Mouse (Mus musculus) heart, embryonic 13.5 days (tissue): ENCODE data around the gene Pctp. TPM values are rescaled to one million over a fixed set of nuclear protein-coding genes. Genes with fewer than 3 reads are reported as not detected.

Experiments
- ATAC-seq: fragments of 200-750 bp; cut with Nextera tagmentation; 2 replicates; pipeline ENCODE4 v1.8.0; 2017; ENCODE audit warnings: moderate TSS enrichment; ENCODE audit not compliant: insufficient number of reproducible peaks, low FRiP score, low TSS enrichment; ENCODE audit errors: extremely low read depth
- H3K27ac ChIP-seq: fragments of 300-500 bp; sonication (generic); replicated peaks from 2 replicates; pipeline ENCODE4 v1.5.1; 2015; ENCODE audit warnings: moderate library complexity, mild to moderate bottlenecking, inconsistent platforms
- H3K27me3 ChIP-seq: fragments of 300-500 bp; sonication (generic); replicated peaks from 2 replicates; pipeline ENCODE4 v1.6.1; 2015; ENCODE audit warnings: mild to moderate bottlenecking, inconsistent platforms
- H3K36me3 ChIP-seq: fragments of 300-500 bp; sonication (generic); 2 replicates; pipeline ENCODE4 v1.6.1; 2015; ENCODE audit warnings: mild to moderate bottlenecking, inconsistent platforms
- H3K4me1 ChIP-seq: fragments of 300-500 bp; sonication (generic); 2 replicates; pipeline ENCODE4 v1.6.1; 2015; ENCODE audit warnings: inconsistent platforms
- H3K4me2 ChIP-seq: fragments of 300-500 bp; sonication (generic); 2 replicates; pipeline ENCODE4 v1.6.1; 2015; ENCODE audit warnings: inconsistent platforms, mild to moderate bottlenecking, moderate library complexity
- H3K4me3 ChIP-seq: fragments of 300-500 bp; sonication (generic); 2 replicates; pipeline ENCODE4 v1.5.1; 2015; ENCODE audit warnings: moderate library complexity, mild to moderate bottlenecking, inconsistent platforms
- H3K9ac ChIP-seq: fragments of 300-500 bp; sonication (generic); 2 replicates; pipeline ENCODE4 v1.6.1; 2015; ENCODE audit warnings: inconsistent platforms, mild to moderate bottlenecking, moderate library complexity
- H3K9me3 ChIP-seq: fragments of 300-500 bp; sonication (generic); 2 replicates; pipeline ENCODE4 v1.6.1; 2016; ENCODE audit warnings: inconsistent platforms
- WGBS: fragments of 180-500 bp; shearing (Covaris S2); methylation state at CpG from one replicate; pipeline ENCODE4 v1.1.7; 2015; ENCODE audit warnings: mixed read lengths; 5-methylcytosine and 5-hydroxymethylcytosine counted together
- polyA plus RNA-seq: library from polyadenylated mRNA; unstranded; fragments of >200 nt; fragmentation: Nextera tagmentation; extraction: Ambion mirVana; gene quantifications from 2 replicates; pipeline ENCODE4 v1.2.1, GENCODE M21; 2015

Gene Pctp
- polyA plus RNA-seq, 1 experiment from 2014 or later: 11.3 TPM

- H3K9ac ChIP-seq: no peak overlapping the region
- no peaks in the 10 kb centered on the region for H3K9me3 ChIP-seq
- ATAC-seq: no peak
- no peak overlapping the region for H3K27ac ChIP-seq
- H3K27me3 ChIP-seq: peaks cover 4% of the 10 kb centered on the region; the same call in 1 of the 2 replicates
- H3K4me2 ChIP-seq: no peak overlapping the region
- H3K4me3 ChIP-seq: no peak overlapping the region
- WGBS: 88% methylated on average over 5 of the region's 5 CpGs
- peaks cover 20% of the 10 kb centered on the region for H3K4me1 ChIP-seq
- H3K36me3 ChIP-seq: no peaks in the 10 kb centered on the region
Observed at GRCm38 (mm10) chr11:89976361-89976760, 26.3 kb downstream of the Pctp start.

GRCm38 (mm10) chr11:89971296-89971695 is 31.4 kb downstream of the Pctp start:
- Histone ChIP-seq H3K4me3 (no peak overlapping the region), H3K36me3 (no peaks in the 10 kb centered on the region), H3K27ac (no peak overlapping the region), H3K27me3 (peaks cover 4% of the 10 kb centered on the region; the same call in 1 of the 2 replicates), H3K4me1 (no peaks in the 10 kb centered on the region), H3K9me3 (no peaks in the 10 kb centered on the region), H3K9ac (no peak overlapping the region), H3K4me2 (no peak overlapping the region)
- no peak for ATAC-seq
- 84% methylated on average over 3 of the region's 3 CpGs for whole genome bisulfite sequencing

GRCm38 (mm10) chr11:89970726-89971125 is 32.0 kb downstream of the Pctp start:
- no peak overlapping the region for H3K4me2 ChIP-seq
- H3K9me3 ChIP-seq: no peaks in the 10 kb centered on the region
- no peaks in the 10 kb centered on the region for H3K4me1 ChIP-seq
- no peak overlapping the region for H3K4me3 ChIP-seq
- H3K27ac ChIP-seq: no peak overlapping the region
- peaks cover 4% of the 10 kb centered on the region; the same call in 1 of the 2 replicates for H3K27me3 ChIP-seq
- H3K36me3 ChIP-seq: no peaks in the 10 kb centered on the region
- ATAC-seq: no peak
- no peak overlapping the region for H3K9ac ChIP-seq
- WGBS: 63% methylated on average over 4 of the region's 4 CpGs

- no peaks in the 10 kb centered on the region for H3K4me1 ChIP-seq
- no peaks in the 10 kb centered on the region for H3K9me3 ChIP-seq
- no peak overlapping the region for H3K4me2 ChIP-seq
- H3K36me3 ChIP-seq: no peaks in the 10 kb centered on the region
- H3K4me3 ChIP-seq: no peak overlapping the region
- no peak for ATAC-seq
- no peak overlapping the region for H3K9ac ChIP-seq
- H3K27ac ChIP-seq: no peak overlapping the region
- 63% methylated on average over 4 of the region's 4 CpGs for WGBS
- H3K27me3 ChIP-seq: peaks cover 4% of the 10 kb centered on the region; the same call in 1 of the 2 replicates
Observed at GRCm38 (mm10) chr11:89969131-89969530, 33.6 kb downstream of the Pctp start.

GRCm38 (mm10) chr11:89950691-89951270 is 51.9 kb downstream of the Pctp start:
- no peaks in the 10 kb centered on the region for H3K36me3 ChIP-seq
- H3K27me3 ChIP-seq: no peaks in the 10 kb centered on the region
- H3K9ac ChIP-seq: no peak overlapping the region
- WGBS: 71% methylated on average over 3 of the region's 3 CpGs
- H3K4me1 ChIP-seq: no peaks in the 10 kb centered on the region
- H3K4me2 ChIP-seq: no peak overlapping the region
- H3K27ac ChIP-seq: no peak overlapping the region
- no peak for ATAC-seq
- H3K4me3 ChIP-seq: no peak overlapping the region
- H3K9me3 ChIP-seq: no peaks in the 10 kb centered on the region

GRCm38 (mm10) chr11:89947806-89948205 is 54.9 kb downstream of the Pctp start:
- ATAC-seq: no peak
- WGBS: 74% methylated on average over 4 of the region's 4 CpGs
- Histone ChIP-seq H3K27me3 (no peaks in the 10 kb centered on the region), H3K4me1 (no peaks in the 10 kb centered on the region), H3K4me3 (no peak overlapping the region), H3K4me2 (no peak overlapping the region), H3K27ac (no peak overlapping the region), H3K9me3 (no peaks in the 10 kb centered on the region), H3K36me3 (no peaks in the 10 kb centered on the region), H3K9ac (no peak overlapping the region)

- no peak overlapping the region for H3K4me2 ChIP-seq
- 86% methylated on average over 8 of the region's 8 CpGs for WGBS
- H3K27me3 ChIP-seq: no peaks in the 10 kb centered on the region
- no peak overlapping the region for H3K27ac ChIP-seq
- H3K4me3 ChIP-seq: no peak overlapping the region
- H3K36me3 ChIP-seq: no peaks in the 10 kb centered on the region
- no peak for ATAC-seq
- H3K9me3 ChIP-seq: no peaks in the 10 kb centered on the region
- H3K9ac ChIP-seq: no peak overlapping the region
- no peaks in the 10 kb centered on the region for H3K4me1 ChIP-seq
Observed at GRCm38 (mm10) chr11:89945159-89945558, 57.5 kb downstream of the Pctp start.

- WGBS: 30% methylated on average over 7 of the region's 7 CpGs
- H3K27me3 ChIP-seq: no peaks in the 10 kb centered on the region
- H3K9ac ChIP-seq: no peak overlapping the region
- ATAC-seq: no peak
- H3K4me1 ChIP-seq: no peaks in the 10 kb centered on the region
- no peaks in the 10 kb centered on the region for H3K36me3 ChIP-seq
- no peak overlapping the region for H3K27ac ChIP-seq
- no peak overlapping the region for H3K4me2 ChIP-seq
- H3K4me3 ChIP-seq: no peak overlapping the region
- H3K9me3 ChIP-seq: no peaks in the 10 kb centered on the region
Observed at GRCm38 (mm10) chr11:89937241-89937640, 65.5 kb downstream of the Pctp start.

Other genes with a start within 250 kb of the Pctp start
- gene Ankfn1, start 225.2 kb downstream of the Pctp start, polyA plus RNA-seq: 0.04 TPM in 1 of 2 replicates, not detected in the other
- 11.4 and 12.3 TPM in 2 replicates for gene Tmem100, start 27.5 kb upstream of the Pctp start, polyA plus RNA-seq
- gene Gm45716, start 184.8 kb upstream of the Pctp start, polyA plus RNA-seq: 42.2 and 52.1 TPM in 2 replicates
- 84.1 and 99.1 TPM in 2 replicates for gene Mmd, start 246.6 kb upstream of the Pctp start, polyA plus RNA-seq